Mouse (Mus musculus): ENCODE results near the gene Zfp26. TPM values are rescaled to one million over a fixed set of nuclear protein-coding genes. Genes with fewer than 3 reads are reported as not detected.

Zfp26 gene
- polyA plus RNA-seq, 1 experiment = 30.7 TPM

- peak overlapping the region; percentile 81 for H3K4me3 ChIP-seq (ENCODE audit: low read depth, low read length)
- no peak overlapping the region for H3K27ac ChIP-seq (ENCODE audit: insufficient read depth, low read length)
- no peaks in the 10 kb centered on the region for H3K27me3 ChIP-seq (ENCODE audit: control insufficient read depth, insufficient read depth, low read length, poor library complexity, severe bottlenecking)
- no peaks in the 10 kb centered on the region for H3K4me1 ChIP-seq (ENCODE audit: control insufficient read depth, insufficient read depth, low read length)
- H3K9me3 ChIP-seq (replicated peaks; ENCODE audit: control insufficient read depth, insufficient read depth, low read length, poor library complexity, severe bottlenecking) = no peaks in the 10 kb centered on the region
- H3K9ac ChIP-seq (ENCODE audit: low read depth, poor library complexity, severe bottlenecking) = peak overlapping the region; percentile 76
- peaks cover 7% of the 10 kb centered on the region for H3K36me3 ChIP-seq (ENCODE audit: control insufficient read depth, insufficient read depth, low read length, poor library complexity, severe bottlenecking)
- TF ChIP-seq EP300 (IDR thresholded peaks at IDR 0.05; ENCODE audit: insufficient read depth, low read depth, low read length) (no peak), POLR2A (IDR thresholded peaks at IDR 0.05; ENCODE audit: insufficient read depth, low read length) (no peak), CTCF (IDR thresholded peaks at IDR 0.05; ENCODE audit: low read depth, low read length) (no peak)
These were observed 32.0 kb upstream of the Zfp26 start for GRCm38 (mm10) chr9:20491858-20492526.

GRCm38 (mm10) chr9:20489536-20489935, 29.6 kb upstream of the Zfp26 start:
- H3K4me1 ChIP-seq (ENCODE audit: control insufficient read depth, insufficient read depth, low read length) = no peaks in the 10 kb centered on the region
- no peaks in the 10 kb centered on the region for H3K27me3 ChIP-seq (ENCODE audit: control insufficient read depth, insufficient read depth, low read length, poor library complexity, severe bottlenecking)
- no peak overlapping the region for H3K27ac ChIP-seq (ENCODE audit: insufficient read depth, low read length)
- no peaks in the 10 kb centered on the region for H3K9me3 ChIP-seq (replicated peaks; ENCODE audit: control insufficient read depth, insufficient read depth, low read length, poor library complexity, severe bottlenecking)
- H3K9ac ChIP-seq (ENCODE audit: low read depth, poor library complexity, severe bottlenecking) = no peak overlapping the region
- H3K36me3 ChIP-seq (ENCODE audit: control insufficient read depth, insufficient read depth, low read length, poor library complexity, severe bottlenecking) = no peaks in the 10 kb centered on the region; the same call in 1 of the 2 replicates
- TF ChIP-seq POLR2A (IDR thresholded peaks at IDR 0.05; ENCODE audit: insufficient read depth, low read length) (no peak), EP300 (IDR thresholded peaks at IDR 0.05; ENCODE audit: insufficient read depth, low read depth, low read length) (no peak), CTCF (IDR thresholded peaks at IDR 0.05; ENCODE audit: low read depth, low read length) (no peak)
- no peak overlapping the region for H3K4me3 ChIP-seq (ENCODE audit: low read depth, low read length)

- no peak overlapping the region for H3K4me3 ChIP-seq (ENCODE audit: low read depth, low read length)
- H3K9ac ChIP-seq (ENCODE audit: low read depth, poor library complexity, severe bottlenecking) = no peak overlapping the region
- H3K4me1 ChIP-seq (ENCODE audit: control insufficient read depth, insufficient read depth, low read length) = no peaks in the 10 kb centered on the region
- H3K36me3 ChIP-seq (ENCODE audit: control insufficient read depth, insufficient read depth, low read length, poor library complexity, severe bottlenecking) = peaks cover 3% of the 10 kb centered on the region
- H3K27ac ChIP-seq (ENCODE audit: insufficient read depth, low read length) = no peak overlapping the region
- H3K27me3 ChIP-seq (ENCODE audit: control insufficient read depth, insufficient read depth, low read length, poor library complexity, severe bottlenecking) = no peaks in the 10 kb centered on the region
- no peak for TF ChIP-seq POLR2A (IDR thresholded peaks at IDR 0.05; ENCODE audit: insufficient read depth, low read length)
- no peak for TF ChIP-seq CTCF (IDR thresholded peaks at IDR 0.05; ENCODE audit: low read depth, low read length)
- no peak for TF ChIP-seq EP300 (IDR thresholded peaks at IDR 0.05; ENCODE audit: insufficient read depth, low read depth, low read length)
- no peaks in the 10 kb centered on the region for H3K9me3 ChIP-seq (replicated peaks; ENCODE audit: control insufficient read depth, insufficient read depth, low read length, poor library complexity, severe bottlenecking)
These were observed 19.4 kb upstream of the Zfp26 start for GRCm38 (mm10) chr9:20479396-20479795.

- Histone ChIP-seq H3K9me3 (replicated peaks; ENCODE audit: control insufficient read depth, insufficient read depth, low read length, poor library complexity, severe bottlenecking) (no peaks in the 10 kb centered on the region), H3K4me3 (ENCODE audit: low read depth, low read length) (no peak overlapping the region), H3K9ac (ENCODE audit: low read depth, poor library complexity, severe bottlenecking) (no peak overlapping the region), H3K36me3 (ENCODE audit: control insufficient read depth, insufficient read depth, low read length, poor library complexity, severe bottlenecking) (peaks cover 3% of the 10 kb centered on the region), H3K4me1 (ENCODE audit: control insufficient read depth, insufficient read depth, low read length) (no peaks in the 10 kb centered on the region), H3K27ac (ENCODE audit: insufficient read depth, low read length) (no peak overlapping the region), H3K27me3 (ENCODE audit: control insufficient read depth, insufficient read depth, low read length, poor library complexity, severe bottlenecking) (no peaks in the 10 kb centered on the region)
- TF ChIP-seq EP300 (IDR thresholded peaks at IDR 0.05; ENCODE audit: insufficient read depth, low read depth, low read length) (no peak), CTCF (IDR thresholded peaks at IDR 0.05; ENCODE audit: low read depth, low read length) (no peak), POLR2A (IDR thresholded peaks at IDR 0.05; ENCODE audit: insufficient read depth, low read length) (no peak)
These were observed 16.7 kb upstream of the Zfp26 start for GRCm38 (mm10) chr9:20476632-20477031.

- Histone ChIP-seq H3K9me3 (replicated peaks; ENCODE audit: control insufficient read depth, insufficient read depth, low read length, poor library complexity, severe bottlenecking) (no peaks in the 10 kb centered on the region), H3K27ac (ENCODE audit: insufficient read depth, low read length) (no peak overlapping the region), H3K36me3 (ENCODE audit: control insufficient read depth, insufficient read depth, low read length, poor library complexity, severe bottlenecking) (peaks cover 10% of the 10 kb centered on the region), H3K4me1 (ENCODE audit: control insufficient read depth, insufficient read depth, low read length) (no peaks in the 10 kb centered on the region), H3K27me3 (ENCODE audit: control insufficient read depth, insufficient read depth, low read length, poor library complexity, severe bottlenecking) (no peaks in the 10 kb centered on the region), H3K4me3 (ENCODE audit: low read depth, low read length) (no peak overlapping the region), H3K9ac (ENCODE audit: low read depth, poor library complexity, severe bottlenecking) (no peak overlapping the region)
- TF ChIP-seq CTCF (IDR thresholded peaks at IDR 0.05; ENCODE audit: low read depth, low read length) = peak; percentile 43
- no peak for TF ChIP-seq EP300 (IDR thresholded peaks at IDR 0.05; ENCODE audit: insufficient read depth, low read depth, low read length)
- TF ChIP-seq POLR2A (IDR thresholded peaks at IDR 0.05; ENCODE audit: insufficient read depth, low read length) = no peak
These were observed 6.9 kb upstream of the Zfp26 start for GRCm38 (mm10) chr9:20466761-20467442.

GRCm38 (mm10) chr9:20453647-20454046, 6.3 kb downstream of the Zfp26 start:
- Histone ChIP-seq H3K27ac (ENCODE audit: insufficient read depth, low read length) (no peak overlapping the region), H3K4me3 (ENCODE audit: low read depth, low read length) (no peak overlapping the region), H3K36me3 (ENCODE audit: control insufficient read depth, insufficient read depth, low read length, poor library complexity, severe bottlenecking) (peaks cover 15% of the 10 kb centered on the region), H3K27me3 (ENCODE audit: control insufficient read depth, insufficient read depth, low read length, poor library complexity, severe bottlenecking) (no peaks in the 10 kb centered on the region), H3K4me1 (ENCODE audit: control insufficient read depth, insufficient read depth, low read length) (no peaks in the 10 kb centered on the region), H3K9me3 (replicated peaks; ENCODE audit: control insufficient read depth, insufficient read depth, low read length, poor library complexity, severe bottlenecking) (no peaks in the 10 kb centered on the region), H3K9ac (ENCODE audit: low read depth, poor library complexity, severe bottlenecking) (no peak overlapping the region)
- TF ChIP-seq POLR2A (IDR thresholded peaks at IDR 0.05; ENCODE audit: insufficient read depth, low read length) (no peak), CTCF (IDR thresholded peaks at IDR 0.05; ENCODE audit: low read depth, low read length) (no peak), EP300 (IDR thresholded peaks at IDR 0.05; ENCODE audit: insufficient read depth, low read depth, low read length) (no peak)

Data from ES-Bruce4 (cell line).